27 mouse cellular contexts compared by ENCODE assay signal in the genomic region with DNA sequence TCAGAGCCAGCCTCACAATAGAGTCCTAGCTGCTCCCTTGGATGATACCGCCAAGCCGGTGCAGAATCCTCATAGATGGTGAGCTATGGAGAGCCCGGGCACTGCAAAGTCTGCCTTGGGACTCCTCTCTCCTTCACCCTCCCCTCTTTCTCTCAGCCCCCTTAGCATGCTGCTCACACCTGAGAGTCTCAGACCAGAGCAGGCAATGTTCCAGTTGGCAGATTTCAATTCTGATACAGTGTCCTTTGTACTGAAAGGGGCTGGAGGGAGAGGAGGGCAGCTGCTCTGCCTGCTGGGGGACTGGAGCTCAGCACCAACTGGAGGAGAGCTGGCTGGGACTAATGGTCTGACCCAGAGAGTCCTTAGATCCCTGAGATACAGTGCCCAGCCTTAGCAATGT.
DNase-seq lines count a peak whose midpoint lies in the region; ATAC-seq and TF ChIP-seq lines count a peak whose summit lies in the region.
"Had no signal": no experiment of that assay in that cellular context is flagged by ENCODE, and none has a peak within 500 bp of the region (broad histone marks: within the 10 kb centered on the region; RNA-seq: fewer than 3 reads in every experiment).

No protein-coding gene starts in this region.

- TF ChIP-seq CTCF in midbrain, postnatal 0 days (IDR thresholded peaks at IDR 0.05) = no peak
- TF ChIP-seq CTCF in gastrocnemius, adult 2 months (IDR thresholded peaks at IDR 0.05) = no peak

- peak; percentile 27; the same call in 1 of the 2 replicates for ATAC-seq in hindbrain, embryonic 14.5 days (ENCODE audit: low FRiP score)
- ATAC-seq in hindbrain, embryonic 11.5 days (ENCODE audit: low FRiP score) = no peak
- ATAC-seq in midbrain, embryonic 14.5 days (ENCODE audit: low FRiP score, low TSS enrichment) = no peak
- ATAC-seq in midbrain, embryonic 11.5 days (ENCODE audit: low FRiP score) = no peak
- peak; percentile 87 for ATAC-seq in hindbrain, embryonic 16.5 days
- ATAC-seq in midbrain, postnatal 0 days (ENCODE audit: low FRiP score) = no peak
- ATAC-seq: CD4-positive, CD25-positive, alpha-beta regulatory T cell, adult 4 months; forebrain, embryonic 13.5 days; forebrain, embryonic 16.5 days; intestine, embryonic 15.5 days had no signal

- no peaks in the 10 kb centered on the region for H3K36me3 ChIP-seq in hindbrain, embryonic 14.5 days (replicated peaks; ENCODE audit: control insufficient read depth, insufficient read depth)
- H3K36me3 ChIP-seq in hindbrain, embryonic 11.5 days (ENCODE audit: control insufficient read depth, insufficient read depth, low read length) = no peaks in the 10 kb centered on the region
- H3K36me3 ChIP-seq in midbrain, embryonic 14.5 days (ENCODE audit: control insufficient read depth, insufficient read depth, low read length) = no peaks in the 10 kb centered on the region
- no peaks in the 10 kb centered on the region for H3K36me3 ChIP-seq in midbrain, embryonic 11.5 days (ENCODE audit: control insufficient read depth, insufficient read depth, low read length)
- H3K36me3 ChIP-seq in hindbrain, embryonic 16.5 days (ENCODE audit: control insufficient read depth, insufficient read depth, low read length) = no peaks in the 10 kb centered on the region
- H3K36me3 ChIP-seq in midbrain, postnatal 0 days (ENCODE audit: insufficient read depth, low read length) = no peaks in the 10 kb centered on the region
- H3K36me3 ChIP-seq: embryonic facial prominence, embryonic 10.5 days; embryonic facial prominence, embryonic 13.5 days; heart, embryonic 13.5 days; intestine, embryonic 15.5 days had no signal

- no peak overlapping the region for H3K4me2 ChIP-seq in hindbrain, embryonic 14.5 days (replicated peaks)
- H3K4me2 ChIP-seq in hindbrain, embryonic 11.5 days (replicated peaks; ENCODE audit: low read depth, low read length) = no peak overlapping the region
- no peak overlapping the region for H3K4me2 ChIP-seq in midbrain, embryonic 14.5 days (ENCODE audit: low read length)
- H3K4me2 ChIP-seq in midbrain, embryonic 11.5 days = no peak overlapping the region
- no peak overlapping the region for H3K4me2 ChIP-seq in hindbrain, embryonic 16.5 days (ENCODE audit: low read length)
- no peak overlapping the region for H3K4me2 ChIP-seq in midbrain, postnatal 0 days (ENCODE audit: low read depth, low read length, poor library complexity, severe bottlenecking)
- H3K4me2 ChIP-seq: embryonic facial prominence, embryonic 13.5 days; forebrain, embryonic 13.5 days; heart, embryonic 13.5 days; intestine, embryonic 15.5 days had no signal

- no peak overlapping the region for H3K9ac ChIP-seq in hindbrain, embryonic 14.5 days
- H3K9ac ChIP-seq in hindbrain, embryonic 11.5 days (ENCODE audit: low read depth, low read length) = no peak overlapping the region
- no peak overlapping the region for H3K9ac ChIP-seq in midbrain, embryonic 14.5 days (replicated peaks; ENCODE audit: low read length)
- no peak overlapping the region for H3K9ac ChIP-seq in midbrain, embryonic 11.5 days (ENCODE audit: low read length)
- H3K9ac ChIP-seq in hindbrain, embryonic 16.5 days (ENCODE audit: low read depth, low read length) = no peak overlapping the region
- H3K9ac ChIP-seq in midbrain, postnatal 0 days (replicated peaks; ENCODE audit: low read length, poor library complexity, severe bottlenecking) = no peak overlapping the region
- H3K9ac ChIP-seq: embryonic facial prominence, embryonic 13.5 days; forebrain, embryonic 13.5 days; heart, embryonic 13.5 days; intestine, embryonic 15.5 days had no signal

- H3K27ac ChIP-seq in hindbrain, embryonic 14.5 days = no peak overlapping the region
- no peak overlapping the region for H3K27ac ChIP-seq in hindbrain, embryonic 11.5 days (ENCODE audit: low read depth, low read length)
- H3K27ac ChIP-seq in midbrain, embryonic 14.5 days (replicated peaks; ENCODE audit: low read depth, low read length) = no peak overlapping the region
- H3K27ac ChIP-seq in midbrain, embryonic 11.5 days (ENCODE audit: low read depth, low read length) = no peak overlapping the region
- H3K27ac ChIP-seq in hindbrain, embryonic 16.5 days (ENCODE audit: low read depth, low read length) = no peak overlapping the region
- no peak overlapping the region for H3K27ac ChIP-seq in midbrain, postnatal 0 days (ENCODE audit: low read depth, low read length)
- H3K27ac ChIP-seq in gastrocnemius, adult 2 months = no peak overlapping the region
- H3K27ac ChIP-seq: embryonic facial prominence, embryonic 10.5 days; embryonic facial prominence, embryonic 13.5 days; forebrain, embryonic 13.5 days; heart, embryonic 13.5 days; intestine, embryonic 15.5 days had no signal

- no peaks in the 10 kb centered on the region for H3K27me3 ChIP-seq in hindbrain, embryonic 14.5 days (ENCODE audit: control insufficient read depth, insufficient read depth, low read length)
- no peaks in the 10 kb centered on the region for H3K27me3 ChIP-seq in hindbrain, embryonic 11.5 days (ENCODE audit: control insufficient read depth, insufficient read depth, low read length)
- H3K27me3 ChIP-seq in midbrain, embryonic 14.5 days (ENCODE audit: control insufficient read depth, insufficient read depth, low read length) = no peaks in the 10 kb centered on the region
- no peaks in the 10 kb centered on the region for H3K27me3 ChIP-seq in midbrain, embryonic 11.5 days (ENCODE audit: control insufficient read depth, insufficient read depth, low read length)
- no peaks in the 10 kb centered on the region for H3K27me3 ChIP-seq in hindbrain, embryonic 16.5 days (replicated peaks; ENCODE audit: control insufficient read depth, insufficient read depth, low read length)
- H3K27me3 ChIP-seq in midbrain, postnatal 0 days (ENCODE audit: insufficient read depth, low read length) = no peaks in the 10 kb centered on the region
- H3K27me3 ChIP-seq: embryonic facial prominence, embryonic 13.5 days; forebrain, embryonic 13.5 days; heart, embryonic 13.5 days; intestine, embryonic 15.5 days had no signal

- intact Hi-C loops in gastrocnemius, adult 2 months (cut with DNase I) = no loop called here

- no peaks in the 10 kb centered on the region for H3K4me1 ChIP-seq in hindbrain, embryonic 14.5 days (replicated peaks; ENCODE audit: control insufficient read depth, insufficient read depth, low read length)
- H3K4me1 ChIP-seq in hindbrain, embryonic 11.5 days (replicated peaks; ENCODE audit: control insufficient read depth, insufficient read depth, low read length) = no peaks in the 10 kb centered on the region
- H3K4me1 ChIP-seq in midbrain, embryonic 14.5 days (ENCODE audit: control insufficient read depth, insufficient read depth, low read length) = no peaks in the 10 kb centered on the region
- H3K4me1 ChIP-seq in midbrain, embryonic 11.5 days (ENCODE audit: control insufficient read depth, insufficient read depth, low read length) = no peaks in the 10 kb centered on the region
- no peaks in the 10 kb centered on the region; the same call in 1 of the 2 replicates for H3K4me1 ChIP-seq in hindbrain, embryonic 16.5 days (ENCODE audit: control insufficient read depth, insufficient read depth, low read depth, low read length)
- H3K4me1 ChIP-seq in midbrain, postnatal 0 days (ENCODE audit: insufficient read depth, low read length) = no peaks in the 10 kb centered on the region
- H3K4me1 ChIP-seq: embryonic facial prominence, embryonic 13.5 days; forebrain, embryonic 13.5 days had no signal

- DNase-seq in hindbrain, embryonic 14.5 days (ENCODE audit: low spot score) = no peak
- DNase-seq in hindbrain, embryonic 11.5 days (ENCODE audit: low spot score) = no peak
- DNase-seq in midbrain, embryonic 14.5 days = peak; percentile 44
- DNase-seq in midbrain, embryonic 11.5 days (ENCODE audit: low spot score, missing footprints) = no peak
- peak; percentile 65 for DNase-seq in midbrain, postnatal 0 days (ENCODE audit: low spot score)
- no peak for DNase-seq in gastrocnemius, adult 2 months
- DNase-seq: adrenal gland, adult 2 months; adrenal gland, postnatal 14 days; cerebellum, adult 11-12 months; cerebellum, adult 8-10 months; cerebellum, postnatal 10 days; cerebellum, postnatal 36 days; embryo, embryonic 11 days; gastrocnemius, postnatal 25 days; heart, adult 18-20 months; heart, postnatal 14 days; heart, postnatal 4 days; kidney, adult 11 months had no signal

- no peaks in the 10 kb centered on the region for H3K9me3 ChIP-seq in hindbrain, embryonic 14.5 days (ENCODE audit: control insufficient read depth, low read length)
- no peaks in the 10 kb centered on the region for H3K9me3 ChIP-seq in hindbrain, embryonic 11.5 days (ENCODE audit: control insufficient read depth, low read length)
- H3K9me3 ChIP-seq in midbrain, embryonic 14.5 days (ENCODE audit: control insufficient read depth, low read length) = no peaks in the 10 kb centered on the region
- H3K9me3 ChIP-seq in midbrain, embryonic 11.5 days (ENCODE audit: control insufficient read depth, low read length) = no peaks in the 10 kb centered on the region
- no peaks in the 10 kb centered on the region for H3K9me3 ChIP-seq in hindbrain, embryonic 16.5 days (ENCODE audit: control insufficient read depth, low read length)
- no peaks in the 10 kb centered on the region for H3K9me3 ChIP-seq in midbrain, postnatal 0 days (ENCODE audit: low read length)
- H3K9me3 ChIP-seq: embryonic facial prominence, embryonic 10.5 days; embryonic facial prominence, embryonic 13.5 days; forebrain, embryonic 13.5 days; heart, embryonic 13.5 days; intestine, embryonic 15.5 days had no signal

- WGBS in hindbrain, embryonic 14.5 days = 88% methylated on average over 3 of the region's 3 CpGs
- 95% methylated on average over 3 of the region's 3 CpGs for WGBS in hindbrain, embryonic 11.5 days
- WGBS in midbrain, embryonic 14.5 days = 88% methylated on average over 3 of the region's 3 CpGs
- 95% methylated on average over 3 of the region's 3 CpGs for WGBS in midbrain, embryonic 11.5 days
- WGBS in hindbrain, embryonic 16.5 days = 90% methylated on average over 3 of the region's 3 CpGs
- WGBS in midbrain, postnatal 0 days = 84% methylated on average over 3 of the region's 3 CpGs

- no peak overlapping the region for H3K4me3 ChIP-seq in hindbrain, embryonic 14.5 days (replicated peaks; ENCODE audit: low read length)
- no peak overlapping the region for H3K4me3 ChIP-seq in hindbrain, embryonic 11.5 days (ENCODE audit: low read depth, low read length)
- H3K4me3 ChIP-seq in midbrain, embryonic 14.5 days (replicated peaks; ENCODE audit: low read depth, low read length) = no peak overlapping the region
- no peak overlapping the region for H3K4me3 ChIP-seq in midbrain, embryonic 11.5 days (ENCODE audit: low read depth, low read length)
- H3K4me3 ChIP-seq in hindbrain, embryonic 16.5 days (ENCODE audit: low read length) = no peak overlapping the region
- H3K4me3 ChIP-seq in midbrain, postnatal 0 days (ENCODE audit: low read depth, low read length) = no peak overlapping the region
- H3K4me3 ChIP-seq in gastrocnemius, adult 2 months = no peak overlapping the region
- H3K4me3 ChIP-seq: embryonic facial prominence, embryonic 10.5 days; embryonic facial prominence, embryonic 13.5 days; erythroblast, embryonic 14.5 days; forebrain, embryonic 13.5 days; heart, embryonic 13.5 days; intestine, embryonic 15.5 days had no signal

Comparison
In these comparisons a context has a peak if more than half of its experiments do, and no peak if none do; other contexts are left out.
1. ATAC-seq: peak in hindbrain, embryonic 14.5 days (single experiment) and hindbrain, embryonic 16.5 days (single experiment); none in hindbrain, embryonic 11.5 days (single experiment), midbrain, embryonic 14.5 days (single experiment), midbrain, embryonic 11.5 days (single experiment) and midbrain, postnatal 0 days (single experiment).
2. DNase-seq: peak in midbrain, embryonic 14.5 days (single experiment) and midbrain, postnatal 0 days (single experiment); none in hindbrain, embryonic 14.5 days (single experiment), hindbrain, embryonic 11.5 days (single experiment), midbrain, embryonic 11.5 days (single experiment) and gastrocnemius, adult 2 months (single experiment).